Mouse (Mus musculus): Measurements from ENCODE around the gene Gpatch3.

DNA sequence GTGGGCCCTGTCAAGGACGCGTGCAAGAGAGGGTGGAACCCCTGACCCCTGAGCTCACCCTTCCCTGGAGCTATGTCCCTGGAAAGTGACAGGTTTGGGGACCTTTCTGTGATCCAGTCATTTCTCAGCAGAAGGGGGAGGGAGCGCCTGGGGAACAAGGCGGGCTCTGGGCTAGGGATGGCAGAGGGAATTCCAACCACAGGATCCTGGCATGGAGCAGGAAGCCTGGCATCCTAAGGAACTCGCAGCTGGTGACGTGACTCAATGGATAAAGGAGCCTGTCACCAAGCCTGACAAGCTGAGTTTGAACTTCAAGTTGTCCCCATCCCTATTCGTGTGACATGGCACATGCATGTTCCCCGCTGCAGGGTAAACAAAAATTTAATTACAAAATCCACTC is 38.5 kb downstream of the Gpatch3 start:
- TF ChIP-seq EP300 (optimal IDR thresholded peaks at IDR 0.05) = no peak
- TF ChIP-seq CTCF (IDR thresholded peaks at IDR 0.05; ENCODE audit: low read depth) = no peak

Data from stomach, postnatal 0 days (tissue).